Mouse (Mus musculus): ENCODE results near the gene Adgra1.

The Adgra1 gene

DNA sequence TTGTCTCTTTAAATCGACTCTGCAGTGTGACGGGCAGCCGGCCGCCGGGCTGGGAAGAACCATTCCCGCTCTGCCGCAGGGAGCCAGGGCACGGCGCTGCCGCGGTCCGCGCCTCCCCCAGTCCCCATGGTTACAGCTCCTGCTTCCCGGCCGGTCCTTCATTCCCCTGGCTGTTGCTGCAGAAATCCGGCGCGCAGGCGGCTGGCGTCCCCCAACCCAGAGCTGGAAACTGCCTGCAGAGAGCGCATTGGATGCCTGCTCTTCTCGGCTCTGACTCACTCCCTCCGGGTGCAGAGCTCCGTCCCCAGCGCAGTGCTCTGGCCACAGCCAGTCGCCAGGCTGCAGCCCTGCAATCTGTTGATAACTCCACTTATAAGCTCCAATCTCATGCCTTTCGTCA lies at the start of gene Adgra1:
Gene Adgra1 (plus strand): TSS at position 139 of the 400 bp plus-strand sequence.
- no peak for DNase-seq (ENCODE audit: low spot score)

DNA sequence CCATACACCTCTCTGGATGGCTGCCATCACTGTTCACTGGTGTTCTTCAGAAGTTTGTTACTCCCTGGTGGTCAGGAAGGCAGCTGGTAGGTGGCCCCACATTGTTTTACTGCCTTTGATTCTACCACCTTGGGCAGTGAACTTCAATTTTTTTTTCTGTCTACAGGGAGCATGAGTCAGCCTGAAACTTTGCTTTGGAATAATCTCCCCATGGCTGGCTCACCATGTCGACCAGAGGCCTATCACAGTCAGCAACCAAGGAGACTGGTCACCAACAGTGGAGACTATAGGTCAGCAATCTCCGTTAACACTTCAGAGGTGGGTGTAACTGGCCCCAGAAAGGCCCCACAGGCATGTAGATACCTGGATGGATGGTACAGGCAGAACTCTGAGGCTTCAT lies 46.6 kb upstream of the Adgra1 start:
- no peak for DNase-seq (ENCODE audit: low spot score)

GRCm38 (mm10) chr7:139788927-139789326 lies 45.0 kb upstream of the Adgra1 start:
- DNase-seq (ENCODE audit: low spot score), result no peak

GRCm38 (mm10) chr7:139789718-139790117 lies 44.3 kb upstream of the Adgra1 start:
- no peak for DNase-seq (ENCODE audit: low spot score)

DNA sequence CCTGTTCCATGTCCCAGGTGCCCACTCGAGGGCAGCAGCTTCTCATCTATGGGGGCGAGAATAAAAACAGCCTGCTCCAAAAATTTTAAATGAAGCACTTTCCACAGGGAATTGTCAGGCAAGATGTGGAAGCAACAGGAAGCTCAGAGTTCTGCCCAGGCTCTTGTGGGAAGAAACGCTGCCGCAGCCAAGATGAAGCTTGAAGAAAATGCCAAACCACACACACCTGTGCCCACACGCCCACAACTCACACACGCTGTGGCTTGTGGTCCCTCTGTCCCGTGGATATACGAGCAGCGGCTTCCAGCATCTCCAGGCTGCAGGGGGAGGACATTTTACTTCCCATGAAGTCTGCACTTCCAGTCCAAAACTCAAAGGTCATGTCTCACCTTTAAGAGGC lies 42.4 kb upstream of the Adgra1 start:
- no peak for DNase-seq (ENCODE audit: low spot score)

GRCm38 (mm10) chr7:139795004-139795605 lies 38.9 kb upstream of the Adgra1 start:
- no peak for DNase-seq (ENCODE audit: low spot score)

- no peak for DNase-seq (ENCODE audit: low spot score)
Measured at GRCm38 (mm10) chr7:139797186-139798109, 36.5 kb upstream of the Adgra1 start.

DNA sequence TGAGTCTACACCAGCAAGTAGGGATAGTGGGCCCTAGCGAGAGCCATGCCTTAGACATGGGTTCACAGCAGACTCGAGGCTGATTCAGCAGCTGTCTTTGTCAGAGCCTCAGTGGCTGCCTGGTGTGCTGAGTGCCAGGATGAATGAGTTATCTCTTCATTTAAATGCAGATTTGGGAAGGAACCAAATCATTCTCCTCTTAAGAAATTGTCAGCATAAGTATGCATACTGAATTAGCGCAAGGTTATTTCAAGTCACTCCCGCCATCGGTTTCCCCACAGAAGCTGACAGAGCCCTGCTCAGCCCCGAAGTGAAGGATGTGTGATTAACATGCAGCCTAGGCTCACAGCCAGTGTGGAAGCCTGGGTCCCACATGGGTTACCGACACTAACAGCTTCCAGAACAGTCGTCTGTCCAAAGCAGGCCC lies 27.8 kb upstream of the Adgra1 start:
- DNase-seq (ENCODE audit: low spot score), result no peak

- DNase-seq (ENCODE audit: low spot score), result no peak
Measured at GRCm38 (mm10) chr7:139810036-139810435, 23.9 kb upstream of the Adgra1 start.

- no peak for DNase-seq (ENCODE audit: low spot score)
Measured at GRCm38 (mm10) chr7:139811706-139812105, 22.3 kb upstream of the Adgra1 start.

DNA sequence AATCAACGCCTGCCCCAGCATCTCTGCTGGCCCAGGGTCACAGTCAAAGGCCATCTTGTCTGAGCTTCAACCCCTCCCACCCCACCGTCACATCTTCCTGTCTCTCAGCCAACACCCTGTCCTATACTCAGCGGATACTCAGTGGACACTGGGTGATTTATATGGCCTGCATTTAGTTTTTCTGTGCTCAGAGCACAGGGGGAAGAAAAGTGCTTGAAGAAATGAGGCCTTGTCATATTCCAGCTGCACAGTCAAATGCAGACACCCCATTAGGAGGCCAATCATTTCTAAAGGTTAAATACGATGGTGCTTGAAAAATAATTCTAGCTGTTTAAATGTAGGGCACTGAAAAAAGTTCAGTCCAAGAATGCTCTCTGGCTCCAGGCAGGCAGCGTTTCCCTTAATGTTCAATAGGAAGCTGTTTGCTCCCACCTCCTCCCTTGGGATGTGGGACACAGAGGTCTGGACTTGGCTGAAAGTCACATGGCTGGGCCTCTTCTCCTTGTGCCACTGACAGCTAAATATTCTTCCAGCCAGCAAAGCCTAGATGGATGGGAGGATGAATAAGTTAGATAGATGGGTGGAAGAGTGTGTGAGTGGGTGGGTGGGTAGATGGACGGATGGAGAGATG lies 20.3 kb upstream of the Adgra1 start:
- no peak for DNase-seq (ENCODE audit: low spot score)

DNA sequence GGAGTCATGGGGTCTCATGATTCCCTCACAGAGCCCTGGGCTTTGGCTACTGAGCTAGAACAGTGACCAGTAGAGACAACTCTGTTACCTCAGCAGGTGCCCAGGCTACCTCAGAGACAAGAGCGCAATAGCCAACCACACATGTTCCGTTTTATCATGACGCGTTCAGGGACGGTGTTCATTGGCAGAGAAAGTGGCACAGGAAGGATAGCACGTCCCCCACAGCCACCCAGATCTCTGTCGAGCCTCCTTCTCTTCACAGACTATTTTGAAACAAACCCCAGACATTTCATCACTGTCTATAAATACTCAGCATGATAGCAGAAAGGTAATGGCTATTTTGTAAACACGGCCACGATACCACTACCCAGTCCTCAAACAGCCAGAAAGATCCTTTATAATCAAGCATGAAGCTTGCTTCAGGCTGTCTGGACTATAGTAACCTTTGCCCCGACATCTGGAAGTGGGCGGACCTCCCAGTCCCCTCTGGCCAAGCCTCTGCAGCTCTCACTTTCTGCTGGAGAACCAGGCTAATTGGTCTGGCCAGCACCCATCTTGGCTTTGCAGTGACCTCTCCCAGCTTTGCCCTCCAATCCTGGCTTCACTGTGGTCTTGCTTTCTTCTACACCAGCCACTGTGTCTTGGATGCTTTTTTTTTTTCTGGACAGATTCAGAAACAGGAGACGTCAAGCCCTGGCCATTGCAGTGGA lies 11.5 kb upstream of the Adgra1 start:
- DNase-seq (ENCODE audit: low spot score), result no peak

- no peak for DNase-seq (ENCODE audit: low spot score)
Measured at GRCm38 (mm10) chr7:139827687-139828086, 6.3 kb upstream of the Adgra1 start.

- no peak for DNase-seq (ENCODE audit: low spot score)
Measured at GRCm38 (mm10) chr7:139833532-139833931, 442 bp upstream of the Adgra1 start.

DNA sequence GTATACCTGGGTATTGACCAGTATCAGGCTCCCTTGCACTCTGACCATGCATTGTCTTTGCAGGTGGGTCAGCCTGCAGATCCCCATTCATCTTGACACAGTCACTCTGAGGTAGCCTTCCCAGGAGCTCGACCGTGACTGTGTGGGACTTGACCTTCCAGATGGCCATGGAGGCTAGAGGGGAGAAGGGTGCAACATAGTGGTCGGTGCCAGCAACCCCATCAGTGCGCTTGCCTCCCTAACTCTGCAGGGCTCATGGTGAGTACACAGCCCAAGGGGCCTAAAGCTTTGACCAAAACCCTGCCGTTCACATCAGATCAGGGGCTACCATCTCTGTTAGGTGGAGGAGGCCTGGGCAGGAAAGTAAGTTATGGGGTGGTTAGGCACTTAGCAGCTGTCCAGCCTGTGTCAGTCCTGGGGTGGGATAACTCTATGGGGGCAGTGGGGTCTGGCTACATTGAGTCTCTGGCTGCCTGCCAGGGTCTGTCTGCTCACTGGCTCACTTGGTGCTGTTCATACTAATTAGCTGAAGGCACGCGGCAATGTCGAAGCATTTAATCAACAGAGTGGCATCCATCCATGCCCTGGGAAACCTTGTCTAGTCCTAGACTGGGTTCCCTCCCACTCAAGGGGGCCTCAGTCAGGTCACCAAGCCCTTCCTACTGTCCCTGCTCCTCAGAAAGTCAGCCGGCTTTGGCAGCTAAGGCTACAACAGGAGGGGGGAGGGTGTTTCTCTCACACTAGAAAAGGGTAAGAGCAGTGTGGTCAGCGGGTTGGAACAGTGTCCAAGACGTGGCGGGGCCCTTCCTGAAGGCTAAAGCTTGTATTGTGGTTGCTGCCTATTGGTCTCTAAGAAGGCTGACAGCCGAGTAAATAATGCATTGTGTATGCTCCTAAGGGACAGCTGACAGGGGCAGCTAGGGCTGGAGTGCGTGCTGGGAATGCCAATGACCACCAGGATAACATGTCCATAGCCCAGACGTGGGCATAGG lies 1.5 kb downstream of the Adgra1 start:
- no peak for DNase-seq (ENCODE audit: low spot score)

DNA sequence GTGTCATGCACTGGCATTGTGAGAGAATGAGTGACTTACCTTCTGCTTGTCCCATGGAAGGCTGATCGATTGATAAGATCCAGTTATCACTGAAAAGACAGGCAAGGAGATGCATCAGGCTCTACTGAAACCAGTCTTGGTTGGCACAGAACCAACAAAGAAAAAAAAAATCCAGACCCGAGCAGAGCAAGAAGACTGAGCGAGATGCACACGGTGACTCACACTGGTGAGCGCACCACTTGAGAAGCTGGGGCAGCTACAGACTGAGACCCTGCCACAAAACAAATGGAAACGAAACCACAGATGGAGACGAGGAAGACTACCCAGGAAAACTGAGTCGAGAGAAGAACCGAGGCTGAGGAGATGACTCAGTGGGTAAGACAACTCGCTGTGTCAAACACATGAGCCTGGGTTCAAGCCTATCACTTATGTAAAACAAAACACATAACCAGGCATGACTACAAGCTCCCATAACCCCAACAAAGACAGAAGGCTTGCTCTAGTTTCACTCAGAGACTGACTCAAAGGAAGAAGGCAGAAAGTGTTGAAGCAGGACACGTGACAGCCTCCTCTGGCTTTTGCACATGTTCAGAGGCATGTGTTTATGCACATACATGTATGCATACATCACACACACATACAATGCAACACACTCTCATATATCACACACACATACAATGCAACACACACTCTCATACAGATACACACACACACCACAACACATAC lies 6.6 kb downstream of the Adgra1 start:
- DNase-seq (ENCODE audit: low spot score), result no peak

DNA sequence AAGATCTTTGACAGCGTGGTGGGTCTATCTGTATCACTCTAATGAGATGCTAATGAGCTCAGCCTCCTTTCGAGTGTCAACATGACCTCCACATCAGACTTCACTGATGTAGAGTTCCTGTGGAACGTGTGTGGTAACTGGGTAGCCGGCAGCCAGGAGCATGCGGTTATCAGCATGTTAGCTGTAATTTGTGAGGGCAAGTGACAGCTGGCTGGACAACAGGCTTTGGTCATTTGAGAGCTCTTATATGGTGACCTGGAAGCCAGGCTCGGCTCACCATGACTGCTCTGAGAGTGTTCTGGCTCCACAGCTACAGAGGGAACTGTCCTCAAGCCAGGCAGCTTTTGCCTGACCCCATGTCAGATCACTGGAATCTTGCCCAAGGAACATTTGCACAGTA lies 8.4 kb downstream of the Adgra1 start:
- DNase-seq (ENCODE audit: low spot score), result no peak

- no peak for DNase-seq (ENCODE audit: low spot score)
Measured at GRCm38 (mm10) chr7:139843140-139843539, 9.2 kb downstream of the Adgra1 start.

DNA sequence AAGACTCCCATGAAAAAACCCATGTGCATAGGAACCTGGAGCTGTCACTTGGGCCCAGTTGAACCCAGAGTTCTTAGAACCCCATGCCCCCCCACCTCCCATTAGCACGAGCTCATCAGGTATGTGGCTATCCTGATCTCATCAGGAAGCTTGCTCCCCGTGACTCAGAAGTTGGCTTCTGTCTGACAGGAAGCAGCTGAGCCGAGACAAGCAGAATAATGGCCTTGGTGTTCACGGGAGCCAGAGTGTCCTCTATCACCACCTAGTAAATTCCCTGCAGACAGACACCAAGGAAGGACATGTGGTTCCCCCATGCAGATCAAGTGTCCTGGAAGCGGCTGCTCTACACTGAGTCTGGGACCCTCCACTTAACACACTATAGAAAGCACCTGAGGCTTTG lies 9.8 kb downstream of the Adgra1 start:
- DNase-seq (ENCODE audit: low spot score), result no peak

DNA sequence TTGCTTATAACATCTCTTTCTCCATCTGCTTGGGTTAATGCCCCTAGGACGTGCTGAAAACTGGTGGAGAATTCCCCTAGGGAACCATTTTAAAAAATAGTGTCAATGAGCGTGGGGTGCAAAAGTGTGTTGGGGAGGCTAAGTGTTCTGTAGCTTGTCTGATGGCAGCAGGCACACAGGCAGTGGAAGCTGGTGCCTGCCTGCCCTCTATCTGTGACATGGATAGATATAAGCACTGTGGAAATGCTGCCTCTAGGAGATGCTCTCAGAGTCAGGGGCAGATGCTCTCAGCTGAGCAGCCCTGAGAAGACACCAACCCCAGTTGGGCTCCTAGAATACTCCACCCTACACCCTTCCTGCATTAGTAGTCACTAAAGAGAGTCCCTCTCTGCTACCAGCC lies 11.1 kb downstream of the Adgra1 start:
- no peak for DNase-seq (ENCODE audit: low spot score)

Data from urinary bladder, postnatal 10 days (tissue).